Mouse (Mus musculus): Measurements from ENCODE around the gene Btf3l4. TPM values are rescaled to one million over a fixed set of nuclear protein-coding genes. Genes with fewer than 3 reads are reported as not detected.

Btf3l4 gene
- total RNA-seq, 1 experiment = 44.6 TPM

DNA sequence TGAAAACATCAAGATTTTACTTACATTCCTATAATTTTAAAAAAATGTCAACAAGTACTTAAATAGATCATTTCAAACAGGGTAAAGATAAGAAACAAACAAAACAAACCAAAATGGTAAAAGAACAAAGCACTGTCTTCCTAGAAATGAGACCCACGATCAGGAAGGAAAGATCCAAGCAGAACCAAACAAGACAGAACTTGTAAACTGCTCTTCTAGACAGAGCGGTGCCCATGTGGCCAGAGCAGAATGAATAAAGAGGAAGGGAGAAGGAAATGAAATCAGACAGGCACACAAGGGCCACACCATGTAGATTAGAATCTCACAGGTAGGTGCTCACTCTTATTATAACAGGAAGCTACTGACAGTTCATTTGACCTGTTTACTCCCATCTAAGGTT, 6.8 kb downstream of the Btf3l4 start:
- no peak overlapping the region for H3K4me3 ChIP-seq (ENCODE audit: insufficient read depth in 1 of 2, low read depth in 1 of 2, low read length in 2 of 2, poor library complexity in 1 of 2, severe bottlenecking in 1 of 2)
- H3K4me1 ChIP-seq (ENCODE audit: control insufficient read depth in 2 of 2, insufficient read depth in 2 of 2, low read length in 2 of 2, poor library complexity in 1 of 2) = peaks cover 0 to 5% of the 10 kb centered on the region in 2 experiments; a peak in 1 of 4 replicates
- no peaks in the 10 kb centered on the region for H3K9me3 ChIP-seq (ENCODE audit: control insufficient read depth, insufficient read depth, low read depth, low read length)
- TF ChIP-seq HCFC1 (IDR thresholded peaks at IDR 0.05; ENCODE audit: borderline replicate concordance, insufficient read depth, low read length) (no peak), MAFK (IDR thresholded peaks at IDR 0.05; ENCODE audit: insufficient read depth, low read depth, low read length) (no peak), CHD2 (IDR thresholded peaks at IDR 0.05; ENCODE audit: low read depth, low read length) (no peak), ZC3H11A (IDR thresholded peaks at IDR 0.05; ENCODE audit: borderline replicate concordance, low read depth, low read length) (no peak), ZNF384 (IDR thresholded peaks at IDR 0.05; ENCODE audit: low read depth, low read length) (no peak)
- peaks cover 6% of the 10 kb centered on the region for H3K36me3 ChIP-seq (ENCODE audit: control insufficient read depth, insufficient read depth, low read length, poor library complexity, severe bottlenecking)
- DNase-seq (ENCODE audit: low read depth, low spot score) = no peak
- H3K27ac ChIP-seq (ENCODE audit: insufficient read depth, low read depth, low read length, poor library complexity, severe bottlenecking) = no peak overlapping the region
- H3K9ac ChIP-seq (ENCODE audit: insufficient read depth, low read depth, low read length, poor library complexity, severe bottlenecking) = no peak overlapping the region
- in situ Hi-C loops (cut with MboI; ENCODE audit: low sequenced_read_pairs in 2 of 2, unreplicated experiment in 2 of 2) = no loop called here

DNA sequence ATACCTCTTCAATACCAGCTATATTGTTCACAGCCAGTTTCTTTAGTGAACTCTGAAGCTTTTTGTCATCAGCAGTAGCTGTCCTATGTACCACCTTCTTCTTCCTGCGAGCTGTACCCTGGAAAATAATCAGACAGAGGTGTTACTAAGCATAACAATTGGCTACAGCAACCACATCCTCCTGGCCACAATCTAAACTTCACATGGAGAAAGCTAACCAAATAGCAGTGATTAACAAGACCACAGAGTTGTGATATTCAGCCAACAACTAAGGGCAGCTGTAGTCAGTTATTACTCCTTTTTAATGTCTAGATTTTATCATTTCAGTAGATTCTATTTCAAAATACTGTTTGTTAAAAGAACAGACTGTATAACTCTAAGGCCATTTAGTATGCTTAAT, 7.3 kb downstream of the Btf3l4 start:
- in situ Hi-C loops (cut with MboI; ENCODE audit: low sequenced_read_pairs in 2 of 2, unreplicated experiment in 2 of 2) = no loop called here
- Histone ChIP-seq H3K36me3 (ENCODE audit: control insufficient read depth, insufficient read depth, low read length, poor library complexity, severe bottlenecking) (peaks cover 6% of the 10 kb centered on the region), H3K9ac (ENCODE audit: insufficient read depth, low read depth, low read length, poor library complexity, severe bottlenecking) (no peak overlapping the region), H3K9me3 (ENCODE audit: control insufficient read depth, insufficient read depth, low read depth, low read length) (no peaks in the 10 kb centered on the region), H3K4me1 (ENCODE audit: control insufficient read depth in 2 of 2, insufficient read depth in 2 of 2, low read length in 2 of 2, poor library complexity in 1 of 2) (peaks cover 0 to 2% of the 10 kb centered on the region in 2 experiments; a peak in 1 of 4 replicates), H3K4me3 (ENCODE audit: insufficient read depth in 1 of 2, low read depth in 1 of 2, low read length in 2 of 2, poor library complexity in 1 of 2, severe bottlenecking in 1 of 2) (no peak overlapping the region), H3K27ac (ENCODE audit: insufficient read depth, low read depth, low read length, poor library complexity, severe bottlenecking) (no peak overlapping the region)
- no peak for DNase-seq (ENCODE audit: low read depth, low spot score)
- no peak for TF ChIP-seq HCFC1 (IDR thresholded peaks at IDR 0.05; ENCODE audit: borderline replicate concordance, insufficient read depth, low read length)
- no peak for TF ChIP-seq MAFK (IDR thresholded peaks at IDR 0.05; ENCODE audit: insufficient read depth, low read depth, low read length)
- no peak for TF ChIP-seq ZC3H11A (IDR thresholded peaks at IDR 0.05; ENCODE audit: borderline replicate concordance, low read depth, low read length)
- no peak for TF ChIP-seq ZNF384 (IDR thresholded peaks at IDR 0.05; ENCODE audit: low read depth, low read length)
- no peak for TF ChIP-seq CHD2 (IDR thresholded peaks at IDR 0.05; ENCODE audit: low read depth, low read length)

DNA sequence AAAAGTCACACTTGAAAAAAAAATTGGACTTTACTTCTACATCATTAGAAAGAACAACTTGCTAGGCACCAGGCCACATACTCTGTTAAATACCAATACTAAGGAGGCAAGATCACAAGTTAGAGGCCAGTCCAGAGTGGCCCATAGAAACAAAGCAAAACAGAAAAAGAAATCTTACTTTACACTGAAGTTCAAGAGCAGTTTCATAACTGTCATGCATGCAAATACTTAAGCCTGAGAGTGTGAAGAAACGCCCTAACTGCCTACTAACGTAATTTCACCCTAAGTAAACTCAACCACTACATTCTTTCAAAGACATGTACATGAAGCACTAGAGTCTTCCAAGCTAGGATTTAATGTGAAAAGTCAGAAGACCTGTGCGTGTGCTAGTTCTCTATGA, 7.7 kb downstream of the Btf3l4 start:
- no peak for DNase-seq (ENCODE audit: low read depth, low spot score)
- in situ Hi-C loops (cut with MboI; ENCODE audit: low sequenced_read_pairs in 2 of 2, unreplicated experiment in 2 of 2) = no loop called here
- H3K27ac ChIP-seq (ENCODE audit: insufficient read depth, low read depth, low read length, poor library complexity, severe bottlenecking) = no peak overlapping the region
- H3K4me3 ChIP-seq (ENCODE audit: insufficient read depth in 1 of 2, low read depth in 1 of 2, low read length in 2 of 2, poor library complexity in 1 of 2, severe bottlenecking in 1 of 2) = no peak overlapping the region
- no peaks in the 10 kb centered on the region for H3K9me3 ChIP-seq (ENCODE audit: control insufficient read depth, insufficient read depth, low read depth, low read length)
- no peaks in the 10 kb centered on the region for H3K4me1 ChIP-seq (ENCODE audit: control insufficient read depth in 2 of 2, insufficient read depth in 2 of 2, low read length in 2 of 2, poor library complexity in 1 of 2)
- no peak overlapping the region for H3K9ac ChIP-seq (ENCODE audit: insufficient read depth, low read depth, low read length, poor library complexity, severe bottlenecking)
- H3K36me3 ChIP-seq (ENCODE audit: control insufficient read depth, insufficient read depth, low read length, poor library complexity, severe bottlenecking) = peaks cover 6% of the 10 kb centered on the region
- TF ChIP-seq ZNF384 (IDR thresholded peaks at IDR 0.05; ENCODE audit: low read depth, low read length) = no peak
- no peak for TF ChIP-seq HCFC1 (IDR thresholded peaks at IDR 0.05; ENCODE audit: borderline replicate concordance, insufficient read depth, low read length)
- no peak for TF ChIP-seq MAFK (IDR thresholded peaks at IDR 0.05; ENCODE audit: insufficient read depth, low read depth, low read length)
- TF ChIP-seq ZC3H11A (IDR thresholded peaks at IDR 0.05; ENCODE audit: borderline replicate concordance, low read depth, low read length) = no peak
- TF ChIP-seq CHD2 (IDR thresholded peaks at IDR 0.05; ENCODE audit: low read depth, low read length) = no peak

DNA sequence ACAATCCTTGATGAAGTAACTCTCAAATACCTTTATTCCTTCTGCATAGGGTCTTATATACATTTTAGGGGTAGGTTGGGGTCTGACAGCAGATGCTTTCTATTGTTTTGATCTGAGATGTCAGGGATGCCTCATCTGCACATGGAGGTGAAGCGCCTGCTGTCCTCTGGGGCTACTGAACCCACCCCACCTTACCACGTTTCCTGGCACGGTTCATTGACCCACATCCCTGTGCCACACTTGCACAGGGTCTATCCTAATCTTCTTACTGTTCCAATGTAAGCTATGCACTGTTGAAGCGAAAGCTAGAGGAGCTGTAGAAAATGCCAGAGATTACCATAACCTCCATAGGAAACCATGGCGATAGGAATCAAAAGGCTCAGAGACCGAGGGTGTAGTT, 21.9 kb downstream of the Btf3l4 start:
- no peak for DNase-seq (ENCODE audit: low read depth, low spot score)
- TF ChIP-seq CHD2 (IDR thresholded peaks at IDR 0.05; ENCODE audit: low read depth, low read length) (no peak), ZNF384 (IDR thresholded peaks at IDR 0.05; ENCODE audit: low read depth, low read length) (no peak), MAFK (IDR thresholded peaks at IDR 0.05; ENCODE audit: insufficient read depth, low read depth, low read length) (no peak), ZC3H11A (IDR thresholded peaks at IDR 0.05; ENCODE audit: borderline replicate concordance, low read depth, low read length) (no peak), HCFC1 (IDR thresholded peaks at IDR 0.05; ENCODE audit: borderline replicate concordance, insufficient read depth, low read length) (no peak)
- H3K27ac ChIP-seq (ENCODE audit: insufficient read depth, low read depth, low read length, poor library complexity, severe bottlenecking) = no peak overlapping the region
- H3K4me1 ChIP-seq (ENCODE audit: control insufficient read depth in 2 of 2, insufficient read depth in 2 of 2, low read length in 2 of 2, poor library complexity in 1 of 2) = no peaks in the 10 kb centered on the region
- H3K36me3 ChIP-seq (ENCODE audit: control insufficient read depth, insufficient read depth, low read length, poor library complexity, severe bottlenecking) = no peaks in the 10 kb centered on the region
- no peaks in the 10 kb centered on the region for H3K9me3 ChIP-seq (ENCODE audit: control insufficient read depth, insufficient read depth, low read depth, low read length)
- no peak overlapping the region for H3K9ac ChIP-seq (ENCODE audit: insufficient read depth, low read depth, low read length, poor library complexity, severe bottlenecking)
- no peak overlapping the region for H3K4me3 ChIP-seq (ENCODE audit: insufficient read depth in 1 of 2, low read depth in 1 of 2, low read length in 2 of 2, poor library complexity in 1 of 2, severe bottlenecking in 1 of 2)
- in situ Hi-C loops (cut with MboI; ENCODE audit: low sequenced_read_pairs in 2 of 2, unreplicated experiment in 2 of 2) = no loop called here

DNA sequence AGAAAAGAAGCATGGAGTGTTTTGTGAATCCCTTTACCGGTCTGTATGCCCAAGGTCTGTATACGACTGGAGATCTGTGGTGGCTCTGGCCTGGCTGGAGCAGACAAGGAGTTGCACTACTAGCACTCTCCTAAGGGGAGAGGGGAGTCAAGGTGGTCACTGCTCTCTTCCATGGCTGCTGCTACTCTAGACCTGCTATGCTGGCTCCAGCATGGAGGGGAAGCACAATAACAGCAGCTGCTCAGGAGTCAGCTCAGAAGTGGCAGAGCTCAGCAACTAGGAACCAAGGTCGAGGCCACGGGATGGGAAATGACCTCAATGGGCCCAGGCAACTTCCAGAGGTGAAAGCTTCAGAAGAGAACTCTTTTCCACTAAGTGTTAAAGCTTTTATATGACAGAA, 22.3 kb downstream of the Btf3l4 start:
- Histone ChIP-seq H3K9me3 (ENCODE audit: control insufficient read depth, insufficient read depth, low read depth, low read length) (no peaks in the 10 kb centered on the region), H3K4me1 (ENCODE audit: control insufficient read depth in 2 of 2, insufficient read depth in 2 of 2, low read length in 2 of 2, poor library complexity in 1 of 2) (no peaks in the 10 kb centered on the region), H3K36me3 (ENCODE audit: control insufficient read depth, insufficient read depth, low read length, poor library complexity, severe bottlenecking) (no peaks in the 10 kb centered on the region), H3K27ac (ENCODE audit: insufficient read depth, low read depth, low read length, poor library complexity, severe bottlenecking) (no peak overlapping the region), H3K4me3 (ENCODE audit: insufficient read depth in 1 of 2, low read depth in 1 of 2, low read length in 2 of 2, poor library complexity in 1 of 2, severe bottlenecking in 1 of 2) (no peak overlapping the region), H3K9ac (ENCODE audit: insufficient read depth, low read depth, low read length, poor library complexity, severe bottlenecking) (no peak overlapping the region)
- TF ChIP-seq MAFK (IDR thresholded peaks at IDR 0.05; ENCODE audit: insufficient read depth, low read depth, low read length) (no peak), CHD2 (IDR thresholded peaks at IDR 0.05; ENCODE audit: low read depth, low read length) (no peak), ZNF384 (IDR thresholded peaks at IDR 0.05; ENCODE audit: low read depth, low read length) (no peak)
- in situ Hi-C loops (cut with MboI; ENCODE audit: low sequenced_read_pairs in 2 of 2, unreplicated experiment in 2 of 2) = no loop called here
- DNase-seq (ENCODE audit: low read depth, low spot score) = no peak
